Mouse (Mus musculus): ENCODE results near the gene Hrc.
"Not testable (repeated sequence)": the region's sequence is repeated elsewhere in the genome, so short reads cannot be mapped to it uniquely, and the experiment has no call there.

The Hrc gene

GRCm38 (mm10) chr7:45333431-45333982, 1.6 kb upstream of the Hrc start, which contains the start of gene Trpm4:
Gene Trpm4 (minus strand): TSS chr7:45333780.
- ATAC-seq (ENCODE audit: low TSS enrichment), result peak; percentile 45; the same call in 1 of the 2 replicates

- ATAC-seq (ENCODE audit: low TSS enrichment), result no peak
Measured at GRCm38 (mm10) chr7:45334605-45335004, 485 bp upstream of the Hrc start.

GRCm38 (mm10) chr7:45336319-45336718, 1.2 kb downstream of the Hrc start:
- ATAC-seq (ENCODE audit: low TSS enrichment), result no peak

GRCm38 (mm10) chr7:45337469-45337868, 2.4 kb downstream of the Hrc start:
- ATAC-seq (ENCODE audit: low TSS enrichment), result no peak

- ATAC-seq (ENCODE audit: low TSS enrichment), result no peak
Measured at GRCm38 (mm10) chr7:45338161-45338911, 3.2 kb downstream of the Hrc start.

GRCm38 (mm10) chr7:45339410-45340065, 4.4 kb downstream of the Hrc start:
- no peak for ATAC-seq (ENCODE audit: low TSS enrichment)

GRCm38 (mm10) chr7:45340066-45340442, 5.0 kb downstream of the Hrc start:
- no peak for ATAC-seq (ENCODE audit: low TSS enrichment)

- ATAC-seq (ENCODE audit: low TSS enrichment), result no peak
Measured at GRCm38 (mm10) chr7:45340669-45341068, 5.6 kb downstream of the Hrc start.

GRCm38 (mm10) chr7:45341303-45341702, 6.2 kb downstream of the Hrc start:
- ATAC-seq (ENCODE audit: low TSS enrichment), result peak; percentile 73

GRCm38 (mm10) chr7:45342081-45342480, 7.0 kb downstream of the Hrc start:
- no peak for ATAC-seq (ENCODE audit: low TSS enrichment)

GRCm38 (mm10) chr7:45343543-45343942, 8.5 kb downstream of the Hrc start:
- no peak for ATAC-seq (ENCODE audit: low TSS enrichment)

GRCm38 (mm10) chr7:45346905-45347304, 11.8 kb downstream of the Hrc start:
- no peak for ATAC-seq (ENCODE audit: low TSS enrichment)

- no peak for ATAC-seq (ENCODE audit: low TSS enrichment)
Measured at GRCm38 (mm10) chr7:45353041-45353440, 18.0 kb downstream of the Hrc start.

- no peak for ATAC-seq (ENCODE audit: low TSS enrichment)
Measured at GRCm38 (mm10) chr7:45355318-45356020, 20.4 kb downstream of the Hrc start.

- no peak for ATAC-seq (ENCODE audit: low TSS enrichment)
Measured at GRCm38 (mm10) chr7:45356087-45356486, 21.0 kb downstream of the Hrc start.

GRCm38 (mm10) chr7:45359081-45359480, 24.0 kb downstream of the Hrc start:
- ATAC-seq (ENCODE audit: low TSS enrichment), result not testable (repeated sequence)

- peak; percentile 35; the same call in 1 of the 2 replicates for ATAC-seq (ENCODE audit: low TSS enrichment)
Measured at GRCm38 (mm10) chr7:45360404-45361125, 25.5 kb downstream of the Hrc start.

GRCm38 (mm10) chr7:45361243-45361804, 26.2 kb downstream of the Hrc start:
- ATAC-seq (ENCODE audit: low TSS enrichment), result peak; percentile 56

- no peak for ATAC-seq (ENCODE audit: low TSS enrichment)
Measured at GRCm38 (mm10) chr7:45362801-45363200, 27.7 kb downstream of the Hrc start.

- ATAC-seq (ENCODE audit: low TSS enrichment), result no peak
Measured at GRCm38 (mm10) chr7:45363983-45364382, 28.9 kb downstream of the Hrc start.
